Mouse (Mus musculus) heart, adult 2 months (tissue): ENCODE results near the gene Uba3.

Experiments
- CTCF ChIP-seq: fragments of 200-600 bp; IDR thresholded peaks from 2 replicates; pipeline ENCODE4 v1.8.1; 2022; ENCODE audit warnings: antibody characterized with exemption, mild to moderate bottlenecking, moderate library complexity
- EP300 ChIP-seq: fragments of 200-500 bp; IDR thresholded peaks from 2 replicates; pipeline ENCODE4 v1.6.1; 2011; ENCODE audit warnings: low read depth, low read length, control low read depth; ENCODE audit not compliant: insufficient read depth

- peak; percentile 78 for TF ChIP-seq CTCF
- TF ChIP-seq EP300 = 0 out of 2 replicates have a peak, but pooled peaks have one; percentile 41
Measured at GRCm38 (mm10) chr6:97148383-97149251, 56.8 kb downstream of the Uba3 start, which contains the start of gene Eogt.
